Mouse (Mus musculus): ENCODE measurements around the gene Dlg1.

The Dlg1 gene

GRCm38 (mm10) chr16:31737081-31737480 lies 73.8 kb downstream of the Dlg1 start:
- no peak for DNase-seq (ENCODE audit: low read depth, low spot score)

- DNase-seq (ENCODE audit: low read depth, low spot score), result no peak
Observed at GRCm38 (mm10) chr16:31737761-31738160, 74.5 kb downstream of the Dlg1 start.

GRCm38 (mm10) chr16:31740271-31740670 lies 77.0 kb downstream of the Dlg1 start:
- DNase-seq (ENCODE audit: low read depth, low spot score), result no peak

GRCm38 (mm10) chr16:31740704-31741103 lies 77.5 kb downstream of the Dlg1 start:
- DNase-seq (ENCODE audit: low read depth, low spot score), result peak; percentile 38

GRCm38 (mm10) chr16:31750526-31750925 lies 87.3 kb downstream of the Dlg1 start:
- DNase-seq (ENCODE audit: low read depth, low spot score), result peak; percentile 51

GRCm38 (mm10) chr16:31754172-31755025 lies 91.2 kb downstream of the Dlg1 start:
- peak; percentile 10 for DNase-seq (ENCODE audit: low read depth, low spot score)

- no peak for DNase-seq (ENCODE audit: low read depth, low spot score)
Observed at GRCm38 (mm10) chr16:31755053-31755452, 91.8 kb downstream of the Dlg1 start.

- no peak for DNase-seq (ENCODE audit: low read depth, low spot score)
Observed at GRCm38 (mm10) chr16:31756436-31756835, 93.2 kb downstream of the Dlg1 start.

GRCm38 (mm10) chr16:31757606-31758005 lies 94.4 kb downstream of the Dlg1 start:
- no peak for DNase-seq (ENCODE audit: low read depth, low spot score)

- no peak for DNase-seq (ENCODE audit: low read depth, low spot score)
Observed at GRCm38 (mm10) chr16:31759416-31759815, 96.2 kb downstream of the Dlg1 start.

- DNase-seq (ENCODE audit: low read depth, low spot score), result no peak
Observed at GRCm38 (mm10) chr16:31766298-31766697, 103.1 kb downstream of the Dlg1 start.

- no peak for DNase-seq (ENCODE audit: low read depth, low spot score)
Observed at GRCm38 (mm10) chr16:31766715-31767114, 103.5 kb downstream of the Dlg1 start.

GRCm38 (mm10) chr16:31775924-31776323 lies 112.7 kb downstream of the Dlg1 start:
- DNase-seq (ENCODE audit: low read depth, low spot score), result no peak

GRCm38 (mm10) chr16:31781015-31781414 lies 117.8 kb downstream of the Dlg1 start:
- DNase-seq (ENCODE audit: low read depth, low spot score), result no peak

GRCm38 (mm10) chr16:31790056-31790455 lies 126.8 kb downstream of the Dlg1 start:
- DNase-seq (ENCODE audit: low read depth, low spot score), result no peak

- no peak for DNase-seq (ENCODE audit: low read depth, low spot score)
Observed at GRCm38 (mm10) chr16:31803644-31804043, 140.4 kb downstream of the Dlg1 start.

GRCm38 (mm10) chr16:31826049-31826448 lies 162.8 kb downstream of the Dlg1 start:
- peak; percentile 69 for DNase-seq (ENCODE audit: low read depth, low spot score)

GRCm38 (mm10) chr16:31830726-31831125 lies 167.5 kb downstream of the Dlg1 start:
- DNase-seq (ENCODE audit: low read depth, low spot score), result no peak

GRCm38 (mm10) chr16:31832630-31833422 lies 169.6 kb downstream of the Dlg1 start:
- no peak for DNase-seq (ENCODE audit: low read depth, low spot score)

- no peak for DNase-seq (ENCODE audit: low read depth, low spot score)
Observed at GRCm38 (mm10) chr16:31834011-31834584, 170.9 kb downstream of the Dlg1 start.

GRCm38 (mm10) chr16:31834662-31835318 lies 171.5 kb downstream of the Dlg1 start:
- no peak for DNase-seq (ENCODE audit: low read depth, low spot score)

GRCm38 (mm10) chr16:31837362-31837761 lies 174.1 kb downstream of the Dlg1 start:
- no peak for DNase-seq (ENCODE audit: low read depth, low spot score)
